Mouse (Mus musculus): Measurements from ENCODE around the gene Paip2b.

Paip2b gene

DNA sequence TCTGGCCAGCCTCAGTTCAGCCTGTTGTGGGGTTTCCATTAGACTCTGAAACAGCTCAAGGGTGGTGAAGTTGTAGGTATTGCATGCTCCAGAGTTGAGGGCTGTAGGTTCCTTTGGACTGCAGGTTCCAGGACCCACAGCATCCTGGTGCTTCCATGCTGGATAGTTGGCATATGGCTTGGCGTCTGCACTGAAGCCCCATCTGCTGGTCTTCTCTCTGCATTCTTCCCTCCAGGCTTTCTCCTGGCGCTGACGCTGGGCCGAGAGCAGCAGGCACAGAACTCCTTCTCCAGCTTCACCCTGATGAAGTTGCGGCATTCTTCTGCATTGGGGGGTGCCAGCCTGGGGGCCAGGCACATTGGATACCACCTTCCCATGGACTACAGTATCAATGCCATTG, 29.5 kb downstream of the Paip2b start:
- WGBS: 63% methylated on average over 5 of the region's 5 CpGs

GRCm38 (mm10) chr6:83796686-83797085, 34.9 kb downstream of the Paip2b start:
- 59% methylated on average over 3 of the region's 3 CpGs for WGBS

DNA sequence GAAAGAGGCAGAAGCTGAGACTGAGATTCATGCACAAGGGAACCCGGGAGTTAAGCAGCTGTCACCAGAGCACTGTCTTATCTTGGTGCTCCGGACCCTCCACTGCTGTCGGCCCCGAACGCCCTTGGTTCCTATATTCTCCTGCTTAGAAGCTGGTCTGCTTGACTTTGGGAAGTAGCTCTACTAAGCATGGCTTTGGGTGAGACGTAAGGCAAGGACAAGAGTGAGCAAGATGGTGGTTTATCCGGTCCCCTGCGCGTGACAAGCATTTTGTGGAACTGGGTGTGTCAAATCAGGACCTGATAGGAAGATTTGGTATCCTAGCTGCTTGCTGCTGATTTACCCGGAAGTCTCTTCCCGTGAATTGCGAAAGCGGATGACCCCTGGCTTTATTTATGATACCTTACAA, 36.0 kb downstream of the Paip2b start:
- WGBS: 2% methylated on average over 13 of the region's 13 CpGs

GRCm38 (mm10) chr6:83794760-83795296, 36.7 kb downstream of the Paip2b start, which contains the start of gene Nagk:
Gene Nagk, plus strand, starts transcription at chr6:83794982.
- under 1% methylated on average over 43 of the region's 43 CpGs for WGBS

- WGBS: 82% methylated on average over 4 of the region's 4 CpGs
Observed at GRCm38 (mm10) chr6:83791251-83791890, 40.2 kb downstream of the Paip2b start.

DNA sequence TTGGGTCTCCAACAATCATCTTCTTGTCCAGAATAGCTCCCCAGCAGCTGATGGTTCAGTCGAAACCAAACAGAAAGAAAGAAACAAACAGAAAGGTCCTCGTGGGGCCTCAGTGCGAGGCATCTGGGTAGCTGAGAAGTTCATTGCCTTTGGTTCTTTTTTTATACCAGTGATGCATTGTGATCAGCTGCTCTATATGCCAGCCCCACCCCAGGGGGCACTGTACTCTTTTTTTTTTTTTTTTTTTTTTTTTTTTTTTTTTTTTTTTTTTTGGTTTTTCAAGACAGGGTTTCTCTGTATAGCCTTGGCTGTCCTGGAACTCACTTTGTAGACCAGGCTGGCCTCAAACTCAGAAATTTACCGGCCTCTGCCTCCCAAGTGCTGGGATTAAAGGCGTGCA, 41.0 kb downstream of the Paip2b start:
- 88% methylated on average over 5 of the region's 5 CpGs for WGBS

DNA sequence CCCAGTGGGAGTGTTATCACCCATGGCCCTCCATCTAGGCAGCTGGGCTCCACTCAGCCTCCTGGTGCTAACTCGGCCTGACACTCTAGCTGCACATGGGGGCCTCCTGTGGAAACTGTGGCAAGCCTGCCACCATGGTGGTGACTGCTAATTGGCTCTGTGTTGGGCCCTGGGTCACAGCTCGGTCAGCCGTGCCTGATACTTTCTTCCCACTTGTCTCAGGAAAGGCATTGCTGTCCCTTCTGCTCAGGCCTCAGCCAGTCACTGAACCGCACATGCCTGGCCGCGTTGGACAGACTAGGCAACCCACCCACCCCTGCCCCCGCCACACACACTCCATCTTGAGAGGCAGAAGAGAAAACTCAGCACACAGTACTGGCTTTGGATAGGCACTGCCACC, 43.0 kb downstream of the Paip2b start:
- 69% methylated on average over 7 of the region's 7 CpGs for WGBS

GRCm38 (mm10) chr6:83786426-83786825, 45.1 kb downstream of the Paip2b start:
- WGBS: 76% methylated on average over 3 of the region's 3 CpGs

DNA sequence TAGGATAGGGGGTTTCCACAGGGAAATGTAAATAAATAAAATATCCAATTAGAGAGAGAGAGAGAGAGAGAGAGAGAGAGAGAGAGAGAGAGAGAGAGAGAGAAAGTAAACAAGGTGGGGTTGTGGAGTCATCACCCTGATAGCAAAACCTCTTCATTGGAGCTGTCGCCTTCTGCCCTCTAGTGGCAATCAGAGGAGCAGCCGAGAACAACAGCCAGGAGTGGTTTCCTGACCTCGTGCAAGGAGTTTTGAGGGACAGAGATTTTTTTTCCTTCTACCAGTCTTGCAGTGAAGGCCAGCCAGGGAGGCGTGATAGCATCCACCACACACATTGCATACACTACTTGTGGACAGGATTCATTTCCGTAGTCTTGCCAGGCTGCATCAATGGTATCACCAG, 52.5 kb downstream of the Paip2b start:
- WGBS: 15% methylated on average over 5 of the region's 5 CpGs

- 77% methylated on average over 7 of the region's 7 CpGs for WGBS
Observed at GRCm38 (mm10) chr6:83778306-83778705, 53.2 kb downstream of the Paip2b start.

GRCm38 (mm10) chr6:83775638-83776293, 55.8 kb downstream of the Paip2b start, which contains the start of gene Tex261:
Gene Tex261, minus strand, starts transcription at chr6:83775813.
- under 1% methylated on average over 45 of the region's 45 CpGs for WGBS

DNA sequence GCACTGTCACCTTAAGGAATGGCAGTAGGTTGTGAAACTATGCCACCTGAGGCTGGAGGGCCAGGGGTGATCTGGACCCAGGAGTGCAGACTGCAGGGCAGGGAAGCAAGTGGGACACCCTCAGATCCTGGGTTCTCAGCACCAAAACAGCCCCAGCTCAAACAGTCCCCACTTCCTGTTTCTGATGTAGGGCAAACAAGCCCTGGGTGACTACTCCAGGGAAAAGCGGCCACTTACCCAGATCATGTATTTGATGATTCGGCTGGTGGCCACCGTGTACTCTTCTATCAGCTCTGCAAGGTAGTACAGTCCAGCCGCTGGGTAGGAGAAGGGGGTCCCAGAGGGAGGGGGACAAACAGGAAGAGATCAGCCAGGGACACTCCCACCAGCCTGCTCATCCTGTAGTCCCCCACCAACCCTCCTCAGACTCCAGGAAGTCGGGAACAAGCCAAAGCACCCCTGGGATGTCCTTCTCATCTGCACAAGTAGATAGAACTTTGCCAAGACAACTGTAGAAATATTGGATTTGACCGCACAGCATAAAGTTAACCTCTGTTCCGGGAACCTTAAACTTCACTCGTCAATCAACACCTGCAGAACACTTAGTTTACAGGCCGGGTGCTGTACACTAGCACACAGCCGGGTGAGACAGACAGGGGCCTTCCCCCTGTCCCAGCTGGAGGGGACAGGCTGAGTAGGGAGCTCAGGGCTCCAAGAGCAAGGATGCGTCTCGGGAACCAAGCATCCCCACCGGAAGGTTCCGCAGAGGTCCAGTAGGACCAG, 56.6 kb downstream of the Paip2b start:
- under 1% methylated on average over 14 of the region's 14 CpGs for WGBS

DNA sequence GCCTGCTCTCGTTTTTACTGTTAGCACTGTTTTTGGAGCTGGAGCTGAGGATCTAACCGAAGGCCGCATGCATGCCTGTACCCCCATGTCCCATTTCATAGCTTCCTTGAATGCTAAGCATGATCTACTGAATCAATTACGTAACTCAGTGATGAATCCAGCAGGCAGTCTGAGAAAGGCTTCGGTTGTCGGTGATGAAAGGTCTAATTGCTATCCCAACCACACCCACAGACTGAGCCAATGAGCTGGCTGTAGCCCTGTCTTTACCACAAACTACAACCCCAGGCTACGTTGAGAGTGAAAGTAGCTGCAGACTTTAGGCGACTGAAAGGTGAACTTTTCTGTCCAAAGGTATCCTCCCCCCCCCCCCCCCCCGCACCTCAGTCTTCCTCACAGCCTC, 57.4 kb downstream of the Paip2b start:
- 49% methylated on average over 9 of the region's 9 CpGs for WGBS

GRCm38 (mm10) chr6:83768485-83768884, 63.1 kb downstream of the Paip2b start:
- WGBS: 83% methylated on average over 5 of the region's 5 CpGs

DNA sequence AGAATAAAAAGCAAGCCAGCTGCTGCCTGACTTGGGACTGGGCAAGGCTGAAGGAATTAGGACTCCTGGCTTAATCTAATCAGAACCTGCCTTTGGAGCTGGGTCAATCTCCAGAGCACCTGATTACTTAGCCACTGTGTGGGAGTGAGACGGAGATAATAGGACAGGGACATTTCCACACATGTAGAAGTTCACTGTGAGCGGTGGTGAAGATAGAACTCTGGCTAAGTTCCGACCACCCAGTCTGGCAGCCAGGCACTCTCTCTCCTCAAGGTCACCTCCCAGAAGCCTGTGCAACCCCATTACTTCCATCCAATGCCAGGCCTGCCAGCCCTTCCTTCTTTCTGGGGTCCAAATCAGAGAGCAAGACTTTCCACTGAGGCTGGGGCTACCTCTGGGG, 64.6 kb downstream of the Paip2b start:
- 97% methylated on average over 3 of the region's 3 CpGs for WGBS

DNA sequence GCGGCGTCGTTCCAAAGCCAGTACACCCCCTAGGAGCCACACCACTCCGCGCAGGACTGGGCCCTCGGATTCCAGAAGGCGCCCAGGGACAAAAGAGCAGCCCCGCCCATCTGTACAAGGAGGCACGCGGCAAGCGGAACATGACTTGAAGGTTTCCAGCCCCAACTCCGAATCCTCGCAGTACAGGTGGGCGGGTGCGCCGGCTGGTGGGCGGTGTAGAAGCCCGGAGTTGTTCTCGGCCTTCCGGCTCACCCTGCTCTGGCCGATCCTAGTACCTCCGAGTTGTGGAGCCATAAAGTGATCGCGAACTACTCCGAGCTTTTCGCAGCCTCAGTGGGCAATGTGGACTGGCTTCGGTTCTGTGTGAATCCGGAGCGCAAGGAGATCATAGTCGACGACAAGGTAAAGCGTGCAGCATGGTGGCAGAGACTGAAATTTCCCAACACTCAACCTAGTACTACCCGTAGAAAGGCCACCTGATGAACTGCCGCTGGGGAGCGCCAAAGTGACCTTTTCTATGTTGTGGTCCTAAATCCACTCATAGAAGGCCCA, 68.6 kb downstream of the Paip2b start:
- WGBS: 23% methylated on average over 35 of the region's 35 CpGs

DNA sequence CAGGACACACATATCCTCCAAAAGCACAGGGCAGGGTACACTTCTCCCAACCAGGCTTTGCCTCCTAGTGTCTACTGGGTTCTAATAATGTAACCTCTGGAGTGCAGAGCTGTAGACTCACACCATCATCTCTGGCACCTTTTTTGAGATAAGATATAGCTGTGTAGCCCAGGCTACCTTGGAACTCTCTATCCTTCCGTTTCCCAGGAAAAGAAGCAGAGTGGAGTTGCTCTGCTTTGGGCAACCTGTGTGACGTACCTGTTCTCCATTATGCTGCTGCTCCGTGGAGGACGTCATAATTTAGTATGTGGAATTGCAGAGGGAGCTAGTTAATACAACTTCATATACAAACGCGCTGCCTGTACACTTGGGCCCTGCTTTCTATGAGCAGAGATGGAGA, 69.2 kb downstream of the Paip2b start, which contains the start of gene Ankrd53:
Ankrd53 (plus strand) TSS at position 301 of the 400 bp plus-strand sequence.
- 69% methylated on average over 6 of the region's 6 CpGs for WGBS

DNA sequence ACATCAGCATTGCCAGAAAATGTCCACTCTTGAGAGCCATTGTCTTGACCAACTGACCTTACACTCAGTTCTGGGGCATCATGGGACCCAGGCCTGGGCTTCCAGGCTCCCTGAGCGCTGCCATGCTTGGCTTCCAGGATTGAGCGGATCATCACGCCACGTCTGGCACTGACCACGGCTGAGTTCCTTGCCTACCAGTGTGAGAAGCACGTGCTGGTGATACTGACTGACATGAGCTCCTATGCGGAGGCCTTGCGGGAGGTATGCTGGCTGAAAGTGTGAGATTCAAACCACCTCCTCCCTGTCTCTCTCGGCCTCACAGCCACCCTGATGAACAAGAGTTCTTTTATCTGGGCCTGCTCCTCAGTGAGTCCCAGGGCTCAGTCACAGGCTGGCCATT, 75.5 kb downstream of the Paip2b start:
- 83% methylated on average over 9 of the region's 9 CpGs for WGBS

Data from cerebral cortex, adult 2 months (tissue).